Mouse (Mus musculus): ENCODE results near the gene Ifi44.

Ifi44 gene

GRCm38 (mm10) chr3:151749737-151750136, at the start of gene Ifi44:
Gene Ifi44 (minus strand): TSS chr3:151749960.
- DNase-seq (ENCODE audit: low spot score) = no peak

- DNase-seq (ENCODE audit: low spot score) = no peak
These were observed 38.9 kb upstream of the Ifi44 start for GRCm38 (mm10) chr3:151788622-151789021.

- DNase-seq (ENCODE audit: low spot score) = no peak
These were observed 25.3 kb upstream of the Ifi44 start for GRCm38 (mm10) chr3:151775089-151775488.

- no peak for DNase-seq (ENCODE audit: low spot score)
These were observed 21.3 kb upstream of the Ifi44 start for GRCm38 (mm10) chr3:151771074-151771473.

- no peak for DNase-seq (ENCODE audit: low spot score)
These were observed 1.2 kb downstream of the Ifi44 start for GRCm38 (mm10) chr3:151748514-151748913.

GRCm38 (mm10) chr3:151746058-151746457, 3.7 kb downstream of the Ifi44 start:
- no peak for DNase-seq (ENCODE audit: low spot score)

- DNase-seq (ENCODE audit: low spot score) = no peak
These were observed 7.5 kb downstream of the Ifi44 start for GRCm38 (mm10) chr3:151742223-151742622.

- DNase-seq (ENCODE audit: low spot score) = no peak
These were observed 33.5 kb downstream of the Ifi44 start for GRCm38 (mm10) chr3:151716246-151716645.

- no peak for DNase-seq (ENCODE audit: low spot score)
These were observed 42.4 kb downstream of the Ifi44 start for GRCm38 (mm10) chr3:151707335-151707734.
